Mouse (Mus musculus) testis, postnatal 14 days (tissue): ENCODE results near the gene Crebrf.

Experiments
- DNase-seq: peaks from one replicate; pipeline ENCODE4 v3.0.0; 2021; ENCODE audit warnings: low spot score

The Crebrf gene

DNA sequence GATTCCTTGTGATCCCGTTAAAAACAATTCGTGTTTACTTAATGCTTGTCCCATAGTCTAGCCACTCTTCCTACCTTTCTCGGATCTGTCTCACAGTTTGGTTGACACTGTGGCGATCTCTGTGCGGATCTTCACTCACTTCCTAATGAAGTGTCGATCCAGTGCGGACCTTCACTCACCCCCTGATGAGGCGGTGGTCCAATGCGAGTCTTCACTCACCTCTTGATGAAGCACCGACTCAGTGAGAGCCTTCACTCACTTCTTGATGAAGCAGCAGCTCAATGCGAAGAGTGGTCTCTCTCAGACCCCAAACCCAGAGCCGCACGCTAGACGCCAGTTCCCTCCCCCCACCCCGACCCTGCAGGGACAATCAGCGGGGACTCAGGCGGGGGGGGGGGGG lies 110.7 kb downstream of the Crebrf start:
- DNase-seq: no peak
